Mouse (Mus musculus): ENCODE measurements at regions not wholly inside any gene's neighbourhood (a gene's known extent, or its start where the extent isn't known, plus 50 kb on each side); places are given as distances from the start of the nearest gene placed in this dataset.

DNA sequence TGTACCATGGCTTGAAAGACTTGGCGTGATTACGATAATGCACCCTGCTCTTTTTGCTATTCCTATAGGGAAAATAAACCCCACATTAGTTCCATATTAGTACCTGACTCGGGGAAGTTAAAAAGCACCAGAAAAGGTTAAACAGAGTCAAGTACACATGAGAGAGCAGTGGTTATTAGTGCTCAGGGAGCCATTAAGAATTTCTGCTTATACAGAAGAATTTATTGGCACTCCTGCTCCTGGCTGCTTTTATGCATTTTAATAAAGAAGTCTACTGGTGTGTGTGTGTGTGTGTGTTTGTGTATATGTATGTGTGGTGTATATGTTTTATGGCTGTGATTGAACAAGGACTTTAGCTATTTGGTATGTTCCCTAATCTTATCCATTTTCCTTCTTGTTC is 111.5 kb upstream of the Psmd7 start:
- no peak for DNase-seq (ENCODE audit: extremely low read depth, insufficient read length, low spot score)

DNA sequence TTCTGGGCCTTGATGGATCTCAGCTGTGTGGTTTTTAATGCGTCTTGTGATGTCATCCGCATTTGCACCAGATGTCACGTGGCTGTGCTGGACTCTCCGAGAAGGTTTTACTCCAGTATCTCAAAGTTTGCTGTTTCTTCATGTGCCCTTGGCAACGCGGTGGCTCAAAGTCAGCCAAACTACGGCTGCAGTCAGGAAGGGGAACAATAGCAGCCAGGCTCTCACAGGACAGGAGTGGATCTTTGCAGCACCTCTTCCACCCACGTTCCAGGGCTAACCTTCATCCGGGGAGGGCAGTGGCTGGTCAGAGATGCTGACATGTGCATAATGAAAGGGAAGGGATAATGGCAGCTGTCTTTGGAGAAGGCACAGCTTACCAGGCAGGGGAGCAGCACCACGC is 127.6 kb upstream of the Psmd7 start:
- DNase-seq (ENCODE audit: extremely low read depth, insufficient read length, low spot score), result no peak

DNA sequence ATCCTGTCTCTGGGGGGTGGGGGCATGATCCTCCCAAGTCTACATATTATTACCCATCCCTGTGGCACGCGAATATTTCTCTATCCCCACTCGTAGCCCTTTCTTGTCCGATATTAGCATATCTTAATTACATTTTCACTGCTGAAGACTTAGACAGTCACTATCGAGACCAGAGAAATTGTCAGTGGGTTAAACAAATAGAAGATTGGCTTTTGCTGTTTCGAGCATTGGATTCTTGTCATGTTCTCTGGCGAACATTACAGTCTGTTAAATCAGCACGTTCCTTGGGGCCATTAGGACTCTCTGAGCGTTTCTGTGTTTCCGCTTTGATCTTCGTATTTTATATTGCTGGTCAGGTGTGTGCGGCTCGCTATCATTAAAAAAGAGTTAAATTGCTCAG is 129.6 kb upstream of the Psmd7 start:
- DNase-seq (ENCODE audit: extremely low read depth, insufficient read length, low spot score), result no peak

DNA sequence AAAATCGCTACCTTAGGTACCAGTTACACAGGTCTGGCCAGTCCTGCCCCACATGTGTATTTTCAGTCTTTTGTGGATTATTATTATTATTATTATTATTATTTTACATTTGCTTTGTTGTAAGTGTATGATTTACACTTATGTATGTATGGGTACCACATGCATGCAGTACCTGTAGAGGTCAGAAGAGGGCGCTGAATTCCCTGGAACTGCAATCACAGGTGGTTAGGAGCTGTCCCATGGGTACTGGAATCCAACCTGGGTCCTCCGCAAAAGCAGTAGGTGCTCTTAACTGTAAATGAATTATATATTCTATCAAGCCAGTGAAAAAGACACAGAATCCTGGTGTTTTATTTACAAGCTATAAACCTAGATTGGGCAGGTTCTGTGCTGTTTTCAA is 131.4 kb upstream of the Psmd7 start:
- DNase-seq (ENCODE audit: extremely low read depth, insufficient read length, low spot score), result no peak

DNA sequence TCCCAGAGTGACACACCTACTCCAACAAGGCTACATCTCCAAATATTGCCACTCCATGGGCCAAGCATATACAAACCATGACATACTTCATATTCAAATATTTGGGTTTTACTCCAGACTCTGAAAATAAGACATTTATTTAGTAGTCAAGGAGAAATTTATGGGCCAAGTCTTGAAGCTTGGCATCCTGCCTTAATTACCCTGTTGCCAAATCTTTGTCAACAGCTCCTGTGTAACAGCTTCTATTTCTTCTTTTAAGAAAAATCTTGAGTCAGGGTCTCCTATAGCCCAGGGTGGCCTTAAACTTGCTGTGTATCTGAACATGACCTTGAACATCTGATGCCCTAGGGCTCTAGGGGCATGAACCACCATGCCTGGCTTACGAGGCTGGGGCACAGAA is 138.5 kb upstream of the Psmd7 start:
- DNase-seq (ENCODE audit: extremely low read depth, insufficient read length, low spot score), result no peak

DNA sequence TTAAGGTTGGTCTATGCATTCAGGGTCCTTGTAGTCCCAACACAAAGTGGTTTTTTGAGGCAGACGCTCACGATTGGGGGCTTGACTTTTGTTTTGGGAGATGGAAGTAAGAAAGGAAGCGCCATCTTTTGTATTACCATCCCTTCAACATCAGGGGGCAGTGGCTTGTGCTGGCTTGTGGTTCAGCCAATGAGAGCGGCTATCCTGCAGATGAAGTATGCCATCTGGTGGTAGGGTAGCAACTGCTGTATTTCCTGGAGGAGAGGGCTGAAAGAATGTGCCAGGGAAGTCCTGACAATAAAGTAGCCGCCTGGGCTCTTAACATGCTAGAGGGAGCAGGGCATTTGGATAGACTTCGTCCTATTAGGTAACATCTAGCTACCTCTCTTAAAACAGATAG is 139.0 kb upstream of the Psmd7 start:
- DNase-seq (ENCODE audit: extremely low read depth, insufficient read length, low spot score), result no peak

DNA sequence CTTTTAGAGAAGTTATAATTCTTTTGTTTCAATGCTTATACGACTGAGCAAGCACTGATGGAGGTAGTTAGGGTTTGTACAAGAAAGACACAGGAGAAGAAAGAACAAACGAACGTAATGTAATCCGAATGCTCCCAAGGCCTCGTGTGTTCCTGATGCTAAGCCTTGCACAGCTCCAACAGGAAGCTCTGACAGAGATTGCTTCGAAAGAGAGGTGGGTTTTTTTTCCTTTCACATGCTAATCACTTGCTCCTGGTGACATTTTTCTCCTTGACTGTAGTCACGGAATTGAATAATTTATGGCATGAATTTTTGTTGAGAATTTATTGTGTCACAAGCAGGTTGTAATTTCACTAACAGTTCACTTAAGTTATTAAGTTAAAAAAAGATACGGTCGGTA is 150.8 kb upstream of the Psmd7 start:
- DNase-seq (ENCODE audit: extremely low read depth, insufficient read length, low spot score), result no peak

DNA sequence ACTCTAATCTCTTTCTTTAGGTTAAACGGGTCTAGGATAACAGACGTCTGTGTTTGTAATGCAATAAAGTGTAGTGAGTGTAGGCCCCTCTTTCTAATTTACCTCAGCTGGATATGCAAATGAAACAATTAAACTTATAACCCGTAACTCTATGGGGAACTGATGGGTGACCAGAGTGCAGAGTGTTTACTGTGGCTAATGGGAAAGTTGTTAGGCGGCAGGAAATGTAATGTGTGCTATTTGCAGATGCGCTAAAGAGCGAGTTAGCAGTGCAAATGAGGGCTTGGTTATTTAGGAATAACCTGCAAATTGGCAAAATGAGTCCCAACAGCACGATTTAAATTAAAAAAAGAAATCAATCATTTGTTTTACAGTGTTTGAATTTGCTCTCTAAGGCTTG is 168.8 kb upstream of the Psmd7 start:
- DNase-seq (ENCODE audit: extremely low read depth, insufficient read length, low spot score), result no peak

DNA sequence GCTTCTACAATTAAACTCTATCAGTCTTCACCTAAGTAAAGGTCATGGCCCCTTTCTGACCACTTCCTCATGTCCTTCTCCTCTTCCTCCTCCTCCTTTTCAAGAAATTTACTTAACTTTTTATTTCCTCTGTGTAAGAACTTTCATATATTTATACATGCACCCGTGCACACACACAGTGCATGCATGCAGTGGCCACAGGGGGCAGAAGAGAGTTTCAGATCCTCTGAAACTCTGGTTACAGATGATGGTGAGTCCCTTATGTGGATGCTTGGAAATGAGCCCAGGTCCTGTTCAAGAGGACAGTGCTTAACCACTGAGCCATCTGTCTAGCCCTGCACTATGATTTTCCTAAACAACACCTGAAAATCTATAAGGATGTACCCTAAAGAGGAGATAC is 170.4 kb upstream of the Psmd7 start:
- no peak for DNase-seq (ENCODE audit: extremely low read depth, insufficient read length, low spot score)

DNA sequence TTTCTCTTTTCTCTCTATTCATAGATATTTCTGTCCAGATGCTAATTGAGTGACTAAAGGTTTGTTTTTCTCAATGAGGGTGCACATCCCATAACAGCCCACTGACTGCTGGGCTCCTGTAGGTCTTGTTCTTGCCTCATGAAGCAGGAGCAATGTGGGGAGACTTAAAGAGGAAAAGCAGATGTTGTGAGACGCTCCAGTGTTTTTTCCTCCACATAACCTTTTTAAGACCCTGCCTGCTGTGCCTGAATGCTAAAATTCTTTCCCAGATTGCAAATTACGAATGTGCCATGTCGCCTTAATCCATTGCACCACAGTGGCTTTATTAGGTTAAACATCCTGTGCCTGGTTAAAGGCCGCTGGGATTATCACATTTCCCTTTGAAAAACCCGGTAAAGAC is 165.5 kb upstream of the Zfhx3 start:
- DNase-seq (ENCODE audit: extremely low read depth, insufficient read length, low spot score), result no peak

DNA sequence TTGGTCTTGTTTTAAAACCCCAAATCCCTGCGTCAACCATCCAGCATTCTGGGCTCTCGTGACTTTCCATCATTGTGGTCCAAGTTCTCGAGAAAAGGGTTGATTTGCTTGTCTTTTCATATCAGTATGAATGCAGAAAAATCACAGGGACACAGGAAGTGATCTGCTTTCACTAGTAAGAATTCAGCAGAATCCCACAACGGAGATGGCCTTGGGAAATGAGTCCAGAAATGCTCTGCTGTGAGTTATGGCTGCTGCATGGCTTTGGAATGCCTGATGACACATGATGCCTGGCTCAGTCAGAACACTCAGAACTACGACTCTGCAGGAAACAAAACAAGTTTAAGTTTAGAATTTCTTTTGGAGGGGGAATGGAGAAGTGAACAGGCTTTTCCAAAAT is 156.7 kb upstream of the Zfhx3 start:
- peak; percentile 36 for DNase-seq (ENCODE audit: extremely low read depth, insufficient read length, low spot score)

DNA sequence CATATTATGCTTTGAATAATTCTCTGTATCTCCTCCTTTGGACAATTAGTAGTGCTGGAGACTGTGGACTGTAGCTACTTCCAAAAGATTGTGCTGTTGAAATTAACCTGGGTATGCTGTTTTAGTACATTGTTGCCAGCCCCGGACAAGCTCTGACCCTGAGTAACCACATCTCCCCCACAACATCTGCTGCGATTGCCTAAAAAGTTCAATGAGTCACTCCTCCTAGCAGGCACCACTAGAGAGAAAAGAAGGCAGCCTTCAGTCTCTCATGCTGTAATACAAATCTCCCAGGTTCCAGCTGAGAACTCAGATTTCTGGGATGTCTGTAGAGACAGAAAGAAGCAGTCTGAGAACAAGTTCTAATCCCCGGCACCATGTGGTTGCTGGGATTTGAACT is 150.2 kb upstream of the Zfhx3 start:
- peak; percentile 41 for DNase-seq (ENCODE audit: extremely low read depth, insufficient read length, low spot score)

DNA sequence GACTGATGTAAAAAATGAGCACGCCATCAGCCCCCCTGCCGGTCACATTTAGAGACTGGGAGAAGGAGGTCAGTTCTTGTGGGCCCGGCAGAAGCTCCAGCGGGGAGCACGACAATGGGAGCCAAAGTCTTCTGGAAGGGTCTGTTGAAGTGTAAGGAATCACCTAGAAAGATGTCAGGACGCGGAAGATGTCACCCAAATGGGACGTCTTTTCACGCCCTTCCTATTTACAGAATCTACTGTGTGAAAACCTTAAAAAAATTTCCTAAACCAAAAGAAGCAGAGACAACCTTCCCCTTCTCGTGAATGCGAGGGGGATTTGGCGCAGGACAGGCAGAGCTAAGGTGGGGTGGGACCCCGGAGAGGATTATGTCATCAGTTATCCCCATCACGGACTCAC is 127.5 kb upstream of the Zfhx3 start:
- no peak for DNase-seq (ENCODE audit: extremely low read depth, insufficient read length, low spot score)

DNA sequence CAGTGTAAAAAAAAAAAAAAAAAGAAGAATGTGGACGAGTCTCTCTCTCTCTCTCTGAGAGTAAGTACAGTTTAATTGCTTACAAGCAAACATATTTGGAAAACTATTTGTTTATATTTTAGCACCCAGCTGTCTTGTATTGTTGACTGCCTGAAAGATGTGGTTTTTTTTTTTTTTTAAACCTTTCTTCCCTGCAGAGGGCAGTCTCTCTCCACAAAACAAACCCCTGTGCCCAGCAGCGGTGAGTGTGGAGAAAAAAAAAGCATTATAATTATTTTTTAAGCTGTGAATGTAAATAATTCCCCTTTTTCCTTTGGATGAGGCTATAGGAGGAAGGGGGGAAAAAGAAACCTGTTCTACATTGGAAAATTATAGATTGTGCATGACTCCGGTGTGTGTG is 126.7 kb upstream of the Zfhx3 start:
- no peak for DNase-seq (ENCODE audit: extremely low read depth, insufficient read length, low spot score)

DNA sequence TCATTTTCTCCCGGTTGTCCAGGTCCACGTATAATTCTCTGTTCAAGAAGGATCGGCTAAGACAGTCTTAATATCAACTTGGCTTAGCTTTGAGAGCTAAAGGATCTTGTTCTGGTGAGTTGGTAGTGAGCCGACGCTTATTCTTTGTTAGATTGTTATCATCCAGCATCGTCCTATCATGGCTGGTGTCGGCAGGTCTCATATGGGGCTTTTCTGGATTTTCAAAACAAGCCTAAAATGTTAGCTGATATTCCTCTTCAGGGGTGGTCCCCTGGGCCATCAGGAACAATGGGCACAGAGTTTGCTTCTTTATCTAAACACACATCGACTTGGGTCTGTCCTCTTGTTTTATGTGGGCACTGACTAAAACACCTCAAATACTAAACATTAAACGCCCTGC is 124.6 kb upstream of the Zfhx3 start:
- DNase-seq (ENCODE audit: extremely low read depth, insufficient read length, low spot score), result no peak

DNA sequence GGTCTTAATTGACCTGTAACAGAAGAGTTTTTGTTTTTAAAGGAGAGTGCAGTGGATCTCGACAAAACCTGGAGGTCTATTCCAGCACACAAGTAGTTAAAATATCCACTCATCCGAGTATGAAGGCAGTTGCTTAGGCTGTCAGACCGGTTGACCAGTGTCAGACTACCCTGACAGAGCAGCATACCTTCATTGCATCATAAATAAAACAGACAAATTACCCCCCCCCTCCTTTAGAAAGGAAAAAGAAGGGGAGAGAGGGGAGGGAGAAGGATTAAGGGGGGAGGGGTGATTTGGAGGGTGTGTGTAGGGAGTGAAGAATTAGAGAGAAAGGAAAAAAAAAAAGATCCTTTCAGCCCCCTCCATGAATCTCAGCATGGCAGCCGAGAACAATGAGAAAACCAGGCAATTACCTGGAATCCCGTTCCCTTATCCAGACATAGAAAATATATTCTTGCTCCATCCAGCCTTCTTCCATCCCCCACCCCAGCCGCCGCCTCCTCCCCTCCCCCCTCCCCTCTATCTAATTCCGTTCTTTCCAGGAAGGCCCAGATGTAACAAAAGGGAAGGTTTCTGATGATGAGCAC is 122.2 kb upstream of the Zfhx3 start:
- DNase-seq (ENCODE audit: extremely low read depth, insufficient read length, low spot score), result no peak

DNA sequence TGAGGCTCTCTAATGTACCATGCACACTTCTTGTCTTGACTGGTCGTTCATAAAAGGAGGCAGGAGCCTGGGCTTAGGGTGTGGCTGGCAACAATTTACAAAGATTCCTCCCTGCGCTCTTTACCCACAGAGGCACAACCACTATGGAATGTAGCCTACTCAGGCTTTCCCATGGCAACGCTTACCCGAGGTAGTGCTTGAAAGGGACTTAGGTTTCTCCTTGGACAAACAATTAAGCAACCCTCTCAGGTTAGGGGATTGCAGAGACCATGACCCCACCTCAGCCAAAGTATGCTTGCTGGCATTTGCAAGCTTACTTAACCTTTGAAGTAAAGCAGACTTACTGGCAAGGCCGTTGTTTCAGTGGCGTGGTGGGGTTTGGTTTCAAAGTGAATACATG is 120.9 kb upstream of the Zfhx3 start:
- no peak for DNase-seq (ENCODE audit: extremely low read depth, insufficient read length, low spot score)

DNA sequence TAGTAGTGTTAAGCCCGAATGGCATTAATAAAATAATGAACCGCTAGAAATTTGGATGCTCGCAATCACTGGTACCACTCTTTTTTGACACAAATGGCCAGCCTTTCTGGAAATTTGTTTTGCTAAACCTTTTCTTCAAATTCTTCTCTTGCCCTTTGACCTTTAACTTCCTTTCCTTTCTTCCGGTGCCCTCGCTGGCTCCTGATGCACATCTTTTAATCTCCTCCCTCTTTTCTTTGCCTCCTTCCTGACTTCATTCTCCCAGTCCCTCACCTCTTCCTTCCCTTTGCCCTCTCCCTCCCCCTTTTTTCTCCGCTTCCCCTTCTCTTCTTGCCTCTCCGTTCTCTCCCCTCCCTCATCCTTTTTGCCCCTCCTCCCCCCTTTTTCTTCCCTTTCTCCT is 118.3 kb upstream of the Zfhx3 start:
- DNase-seq (ENCODE audit: extremely low read depth, insufficient read length, low spot score), result no peak

DNA sequence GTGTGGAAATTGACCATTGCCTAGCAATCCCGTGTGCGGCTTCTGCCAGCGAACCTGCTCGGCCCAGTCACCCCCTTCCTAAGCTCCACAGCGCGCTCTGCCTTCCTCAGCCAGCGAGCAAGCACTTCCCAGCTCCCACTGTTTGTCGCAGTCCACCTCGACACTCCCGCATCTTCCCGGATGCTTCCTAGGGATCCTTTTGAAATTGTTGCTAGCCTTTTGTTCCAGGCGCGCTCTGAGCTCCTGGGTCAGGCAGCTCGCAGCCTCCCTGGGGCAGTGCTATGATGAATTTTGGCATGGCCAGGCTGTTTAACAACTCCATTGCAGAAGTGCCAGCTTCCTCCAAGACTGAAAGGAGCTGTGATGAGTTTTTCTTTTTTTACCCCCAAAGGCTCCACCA is 117.8 kb upstream of the Zfhx3 start:
- no peak for DNase-seq (ENCODE audit: extremely low read depth, insufficient read length, low spot score)

DNA sequence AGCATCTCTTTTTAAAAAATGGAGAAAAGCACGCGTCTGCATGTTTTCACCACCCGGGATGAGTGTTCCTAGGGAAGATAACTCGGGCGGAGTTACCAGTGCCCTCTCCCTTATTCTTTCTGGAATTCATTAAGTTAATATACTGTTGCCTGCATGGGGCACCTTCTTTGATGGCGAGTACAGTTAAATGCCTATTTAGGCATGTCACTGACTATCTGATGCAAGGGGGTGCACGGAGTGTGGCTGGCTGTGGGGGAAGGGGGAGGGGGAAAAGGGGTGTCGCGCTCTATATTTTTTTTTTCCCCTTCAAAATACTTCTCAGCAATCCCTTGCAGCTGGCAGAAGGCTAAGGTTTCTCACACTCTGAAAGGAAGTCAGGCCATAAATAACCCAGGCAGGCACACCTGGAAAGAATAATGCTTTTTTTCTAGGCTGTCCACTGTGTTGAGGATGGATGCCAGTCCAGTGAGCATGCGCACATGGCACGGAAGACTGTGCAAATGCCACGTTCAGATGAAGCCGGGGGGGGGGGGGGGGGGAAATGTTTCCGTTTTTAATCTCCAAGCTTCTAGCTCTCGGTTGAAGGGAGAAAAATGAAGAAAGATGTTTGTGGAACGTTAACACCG is 114.8 kb upstream of the Zfhx3 start:
- DNase-seq (ENCODE audit: extremely low read depth, insufficient read length, low spot score), result no peak

DNA sequence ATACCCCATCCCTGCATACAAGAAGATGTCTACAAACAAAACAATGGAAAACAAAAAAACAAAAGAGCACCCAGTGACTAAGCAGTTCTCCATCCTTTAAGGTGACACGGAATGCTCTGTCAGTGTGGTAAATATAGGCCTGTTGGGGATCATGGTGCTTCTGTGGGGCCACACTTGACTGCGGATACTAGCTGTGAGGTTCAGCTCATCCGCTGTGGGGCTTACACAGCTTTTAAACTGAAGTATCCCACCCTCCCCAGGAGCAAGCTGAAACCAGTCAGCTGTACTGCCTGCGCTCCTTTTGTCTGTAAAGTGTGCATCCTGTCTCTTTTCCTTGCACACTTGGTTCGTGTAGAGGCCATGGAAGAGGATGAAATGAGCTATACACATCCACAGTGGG is 113.9 kb upstream of the Zfhx3 start:
- no peak for DNase-seq (ENCODE audit: extremely low read depth, insufficient read length, low spot score)

DNA sequence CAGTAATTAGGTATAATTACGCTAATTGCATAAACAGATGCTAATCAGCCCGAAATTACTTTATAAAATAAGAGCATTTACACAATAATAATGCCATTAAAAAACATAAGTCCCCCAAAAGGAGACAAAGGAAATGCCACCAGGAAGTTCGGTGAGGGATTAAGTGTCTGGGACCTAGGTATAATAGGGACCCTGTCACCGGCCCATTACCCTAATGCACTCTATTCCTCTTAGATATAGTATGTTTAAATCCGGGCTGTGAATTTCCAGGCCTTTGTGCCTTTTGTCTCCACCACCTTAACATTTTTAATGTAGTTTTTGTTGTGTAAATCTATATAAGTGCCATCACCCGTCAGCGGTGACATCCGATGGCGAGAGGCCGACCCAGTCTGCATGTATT is 109.0 kb upstream of the Zfhx3 start:
- DNase-seq (ENCODE audit: extremely low read depth, insufficient read length, low spot score), result no peak

DNA sequence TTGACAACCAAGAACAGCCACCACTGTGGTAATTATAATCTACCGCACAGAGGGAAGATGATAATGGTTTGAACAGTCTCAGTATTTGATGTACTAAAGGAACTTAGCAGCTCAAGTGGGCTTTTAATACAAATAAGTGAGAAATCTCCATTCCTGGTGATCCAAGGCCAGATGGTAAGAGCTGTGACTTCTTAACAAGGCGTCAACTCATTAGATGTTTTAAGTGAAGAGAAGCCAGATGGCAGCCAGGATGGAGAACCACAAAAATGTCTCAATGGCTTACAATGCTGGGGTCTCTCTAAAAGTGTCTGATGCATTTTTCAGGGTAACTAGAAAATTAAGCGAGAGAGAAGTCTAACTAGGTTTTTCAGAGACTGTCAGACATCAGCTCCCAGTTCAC is 96.3 kb upstream of the Zfhx3 start:
- no peak for DNase-seq (ENCODE audit: extremely low read depth, insufficient read length, low spot score)
